In genomic region chr2:38513183-38513529, GRCm38 (mm10) we compare ENCODE assay signal across 10 mouse cellular contexts. TPM values are rescaled to one million over a fixed set of nuclear protein-coding genes. Genes with fewer than 3 reads are reported as not detected.
DNase-seq lines count a peak whose midpoint lies in the region; ATAC-seq and TF ChIP-seq lines count a peak whose summit lies in the region.
"Had no signal": no experiment of that assay in that cellular context is flagged by ENCODE, and none has a peak within 500 bp of the region (broad histone marks: within the 10 kb centered on the region; RNA-seq: fewer than 3 reads in every experiment).

No protein-coding gene starts in this region.

- peak overlapping the region; percentile 88 for H3K4me3 ChIP-seq in gastrocnemius, adult 2 months
- peak overlapping the region; percentile 66 for H3K4me3 ChIP-seq in testis, adult 2 months (ENCODE audit: control insufficient read depth, low read depth, low read length)
- H3K4me3 ChIP-seq in liver, embryonic 13.5 days (replicated peaks): peak overlapping the region; percentile 75
- H3K4me3 ChIP-seq in stomach, postnatal 0 days (ENCODE audit: low read depth, low read length): peak overlapping the region; percentile 82
- H3K4me3 ChIP-seq: erythroblast, embryonic 14.5 days; left cerebral cortex, adult 2 months had no signal

- WGBS in liver, embryonic 13.5 days (ENCODE audit: insufficient replicate concordance): 56% methylated on average over 2 of the region's 2 CpGs
- WGBS in stomach, postnatal 0 days: 48% methylated on average over 2 of the region's 2 CpGs

- TF ChIP-seq POLR2A in testis, adult 2 months (IDR thresholded peaks at IDR 0.05; ENCODE audit: control insufficient read depth, low read depth, low read length): no peak

- H3K9ac ChIP-seq in liver, embryonic 13.5 days: peak overlapping the region; percentile 79
- H3K9ac ChIP-seq in stomach, postnatal 0 days (ENCODE audit: low read length): 0 out of 2 replicates have a peak overlapping the region, but pooled peaks have one; percentile 24

- peak overlapping the region; percentile 82 for H3K4me2 ChIP-seq in liver, embryonic 13.5 days
- H3K4me2 ChIP-seq in stomach, postnatal 0 days (replicated peaks; ENCODE audit: low read depth): peak overlapping the region; percentile 54

- intact Hi-C loops in gastrocnemius, adult 2 months (cut with DNase I): loop anchor here (5.0 kb wide), 1 partner anchor 81 kb away; no protein-coding TSS in a partner anchor

- H3K4me1 ChIP-seq in testis, adult 2 months (ENCODE audit: control insufficient read depth, insufficient read depth, low read length): peaks cover 15% of the 10 kb centered on the region
- H3K4me1 ChIP-seq in liver, embryonic 13.5 days (replicated peaks): peaks cover 54% of the 10 kb centered on the region
- peaks cover 8% of the 10 kb centered on the region for H3K4me1 ChIP-seq in stomach, postnatal 0 days (replicated peaks; ENCODE audit: control insufficient read depth, insufficient read depth)

- peak overlapping the region; percentile 90 for H3K27ac ChIP-seq in gastrocnemius, adult 2 months
- H3K27ac ChIP-seq in testis, adult 2 months (ENCODE audit: control insufficient read depth, insufficient read depth, low read depth, low read length): no peak overlapping the region
- H3K27ac ChIP-seq in liver, embryonic 13.5 days: peak overlapping the region; percentile 68
- H3K27ac ChIP-seq in stomach, postnatal 0 days (replicated peaks): peak overlapping the region; percentile 95
- H3K27ac ChIP-seq: left cerebral cortex, adult 2 months had no signal

- no peaks in the 10 kb centered on the region for H3K9me3 ChIP-seq in liver, embryonic 13.5 days (replicated peaks)
- no peaks in the 10 kb centered on the region for H3K9me3 ChIP-seq in stomach, postnatal 0 days (ENCODE audit: control insufficient read depth, low read length)

- no peak for TF ChIP-seq EP300 in stomach, postnatal 0 days (optimal IDR thresholded peaks at IDR 0.05)

- no peak for TF ChIP-seq CTCF in gastrocnemius, adult 2 months (IDR thresholded peaks at IDR 0.05)
- TF ChIP-seq CTCF in testis, adult 2 months (IDR thresholded peaks at IDR 0.05; ENCODE audit: control insufficient read depth, insufficient read depth, insufficient replicate concordance, low read depth, low read length): no peak
- no peak for TF ChIP-seq CTCF in stomach, postnatal 0 days (IDR thresholded peaks at IDR 0.05; ENCODE audit: low read depth)

- no peaks in the 10 kb centered on the region for H3K27me3 ChIP-seq in testis, adult 2 months (ENCODE audit: control insufficient read depth, insufficient read depth, low read length)
- H3K27me3 ChIP-seq in liver, embryonic 13.5 days: peaks cover 62% of the 10 kb centered on the region
- no peaks in the 10 kb centered on the region for H3K27me3 ChIP-seq in stomach, postnatal 0 days (ENCODE audit: control insufficient read depth, insufficient read depth, low read length)

- DNase-seq in gastrocnemius, adult 2 months: no peak
- no peak for DNase-seq in gastrocnemius, adult 8-10 months (ENCODE audit: low spot score in 2 of 2)
- no peak for DNase-seq in testis, postnatal 10 days (ENCODE audit: low spot score)
- DNase-seq in liver, embryonic 13.5 days: no peak
- DNase-seq in stomach, postnatal 0 days (ENCODE audit: low spot score): no peak
- no peak for DNase-seq in kidney, adult 9 months

- no peaks in the 10 kb centered on the region for H3K36me3 ChIP-seq in testis, adult 2 months (ENCODE audit: control insufficient read depth, insufficient read depth, low read length)
- H3K36me3 ChIP-seq in liver, embryonic 13.5 days: 0 out of 2 replicates have a peak, but pooled peaks cover 4% of the 10 kb centered on the region
- H3K36me3 ChIP-seq in stomach, postnatal 0 days (ENCODE audit: control insufficient read depth, insufficient read depth, low read length): no peaks in the 10 kb centered on the region

- no peak for ATAC-seq in liver, embryonic 13.5 days (ENCODE audit: low read depth)
- ATAC-seq in stomach, postnatal 0 days (ENCODE audit: low FRiP score, low TSS enrichment): no peak
- no peak for ATAC-seq in cerebellum, adult (ENCODE audit: insufficient number of reproducible peaks, low FRiP score, low TSS enrichment)

RNA-seq across cellular contexts. Expression of gene Nek6, which starts 1.7 kb away (rescaled TPM):
- 10 to 100 TPM in 1 of 2 experiments, 1 to 10 TPM in 1; 4.9 to 10.7 TPM for total RNA-seq in gastrocnemius, adult 2 months (2021)
- 10 to 100 TPM; 10.7 to 15.6 (median 14.1) TPM for total RNA-seq in gastrocnemius, adult 8-10 months (2022)
- polyA plus RNA-seq in testis, adult 2 months (2012; rRNA removed): 3.3 and 4.0 TPM in 2 replicates
- polyA plus RNA-seq in liver, embryonic 13.5 days (2015; fragmentation: Nextera tagmentation; extraction: Ambion mirVana): 29.9 and 38.3 TPM in 2 replicates
- 43.7 and 43.8 TPM in 2 replicates for polyA plus RNA-seq in stomach, postnatal 0 days (2015; fragmentation: Nextera tagmentation; extraction: Ambion mirVana)
